7 mouse cellular contexts compared by ENCODE assay signal in genomic region chrX:13041630-13042129, GRCm38 (mm10). TPM values are rescaled to one million over a fixed set of nuclear protein-coding genes. Genes with fewer than 3 reads are reported as not detected.
A peak's percentile ranks its signal among the peaks of the same experiment; 100 is the strongest.
DNase-seq lines count a peak whose midpoint lies in the region; ATAC-seq lines count a peak whose summit lies in the region.

No protein-coding gene starts in this region.

- H3K9ac ChIP-seq in embryonic facial prominence, embryonic 11.5 days (replicated peaks; ENCODE audit: low read length) = peak overlapping the region; percentile 57
- H3K9ac ChIP-seq in midbrain, embryonic 13.5 days (replicated peaks) = peak overlapping the region; percentile 65

- peak; percentile 100 for ATAC-seq in embryonic facial prominence, embryonic 11.5 days (replicated peaks; ENCODE audit: insufficient number of reproducible peaks, low FRiP score, low TSS enrichment, low read depth)
- ATAC-seq in granulocyte monocyte progenitor cell, adult 5-6 weeks (replicated peaks; ENCODE audit: poor library complexity, severe bottlenecking) = peak; percentile 100
- peak; percentile 99 for ATAC-seq in midbrain, embryonic 13.5 days

- no peaks in the 10 kb centered on the region for H3K9me3 ChIP-seq in embryonic facial prominence, embryonic 11.5 days (replicated peaks; ENCODE audit: control insufficient read depth, low read length)
- H3K9me3 ChIP-seq in limb, embryonic 10.5 days (replicated peaks) = no peaks in the 10 kb centered on the region
- H3K9me3 ChIP-seq in midbrain, embryonic 13.5 days = no peaks in the 10 kb centered on the region

- no peaks in the 10 kb centered on the region for H3K4me1 ChIP-seq in embryonic facial prominence, embryonic 11.5 days (ENCODE audit: control insufficient read depth, insufficient read depth, low read length)
- no peaks in the 10 kb centered on the region for H3K4me1 ChIP-seq in limb, embryonic 10.5 days
- 0 out of 2 replicates have a peak, but pooled peaks cover 4% of the 10 kb centered on the region for H3K4me1 ChIP-seq in midbrain, embryonic 13.5 days (replicated peaks)

- no peaks in the 10 kb centered on the region for H3K36me3 ChIP-seq in embryonic facial prominence, embryonic 11.5 days (replicated peaks; ENCODE audit: control insufficient read depth, insufficient read depth, low read depth, low read length)
- H3K36me3 ChIP-seq in limb, embryonic 10.5 days = no peaks in the 10 kb centered on the region
- H3K36me3 ChIP-seq in midbrain, embryonic 13.5 days = no peaks in the 10 kb centered on the region

- no peaks in the 10 kb centered on the region for H3K27me3 ChIP-seq in embryonic facial prominence, embryonic 11.5 days (ENCODE audit: control insufficient read depth, insufficient read depth, low read length)
- peaks cover 68% of the 10 kb centered on the region for H3K27me3 ChIP-seq in limb, embryonic 10.5 days (ENCODE audit: low read depth, poor library complexity, severe bottlenecking)
- no peaks in the 10 kb centered on the region; the same call in 1 of the 2 replicates for H3K27me3 ChIP-seq in midbrain, embryonic 13.5 days

- H3K4me2 ChIP-seq in embryonic facial prominence, embryonic 11.5 days (ENCODE audit: low read depth, low read length) = peak overlapping the region; percentile 36
- H3K4me2 ChIP-seq in midbrain, embryonic 13.5 days (replicated peaks) = peak overlapping the region; percentile 54

- peak; percentile 97 for DNase-seq in adrenal gland, postnatal 14 days
- DNase-seq in embryonic facial prominence, embryonic 11.5 days (ENCODE audit: low spot score) = peak; percentile 92
- DNase-seq in kidney, adult 11 months = peak; percentile 97
- DNase-seq in limb, embryonic 10.5 days (ENCODE audit: low spot score) = peak; percentile 88
- peak; percentile 84 for DNase-seq in spleen, adult 12 weeks (ENCODE audit: low spot score)

- peak overlapping the region; percentile 37 for H3K4me3 ChIP-seq in embryonic facial prominence, embryonic 11.5 days (ENCODE audit: low read depth, low read length)
- peak overlapping the region; percentile 50 for H3K4me3 ChIP-seq in limb, embryonic 10.5 days
- H3K4me3 ChIP-seq in midbrain, embryonic 13.5 days (replicated peaks) = peak overlapping the region; percentile 47

- H3K27ac ChIP-seq in embryonic facial prominence, embryonic 11.5 days (replicated peaks; ENCODE audit: low read depth, low read length) = peak overlapping the region; percentile 52
- H3K27ac ChIP-seq in limb, embryonic 10.5 days = peak overlapping the region; percentile 81
- H3K27ac ChIP-seq in midbrain, embryonic 13.5 days = peak overlapping the region; percentile 91

- WGBS in embryonic facial prominence, embryonic 11.5 days = 10% methylated on average over 35 of the region's 35 CpGs
- 5% methylated on average over 35 of the region's 35 CpGs for WGBS in limb, embryonic 10.5 days
- 9% methylated on average over 33 of the region's 35 CpGs for WGBS in midbrain, embryonic 13.5 days

RNA-seq across cellular contexts. Expression of gene Usp9x, which starts 29.6 kb away (rescaled TPM):
- 154 and 156 TPM in 2 replicates for total RNA-seq in adrenal gland, postnatal 14 days (2021)
- 53.5 and 61.4 TPM in 2 replicates for polyA plus RNA-seq in embryonic facial prominence, embryonic 11.5 days (2014; fragmentation: Nextera tagmentation; extraction: Ambion mirVana)
- 80.5 and 97.7 TPM in 2 replicates for total RNA-seq in granulocyte monocyte progenitor cell, adult 5-6 weeks (2014; fragmentation: Nextera tagmentation)
- 136 and 146 TPM in 2 replicates for total RNA-seq in granulocyte monocyte progenitor cell, adult 5-6 weeks (2017)
- 33.3 and 35.2 TPM in 2 replicates for polyA plus RNA-seq in limb, embryonic 10.5 days (2016; fragmentation: Nextera tagmentation; extraction: Ambion mirVana)
- polyA plus RNA-seq in midbrain, embryonic 13.5 days (2015; fragmentation: Nextera tagmentation; extraction: Ambion mirVana) = 44.6 and 47.8 TPM in 2 replicates

Comparison
In these comparisons a context has a peak if more than half of its experiments do, and no peak if none do; other contexts are left out.
1. Peak in every context shown above with its lines: DNase-seq, ATAC-seq, H3K4me3 ChIP-seq and H3K27ac ChIP-seq.